8 mouse cellular contexts compared by ENCODE assay signal in genomic region chr11:58641057-58641456, GRCm38 (mm10). TPM values are rescaled to one million over a fixed set of nuclear protein-coding genes. Genes with fewer than 3 reads are reported as not detected.
DNase-seq lines count a peak whose midpoint lies in the region; ATAC-seq and TF ChIP-seq lines count a peak whose summit lies in the region.
"Had no signal": no experiment of that assay in that cellular context is flagged by ENCODE, and none has a peak within 500 bp of the region (broad histone marks: within the 10 kb centered on the region; RNA-seq: fewer than 3 reads in every experiment).

No protein-coding gene starts in this region.

- H3K36me3 ChIP-seq in hindbrain, embryonic 15.5 days = no peaks in the 10 kb centered on the region
- H3K36me3 ChIP-seq in midbrain, embryonic 12.5 days = no peaks in the 10 kb centered on the region

- H3K27me3 ChIP-seq in hindbrain, embryonic 15.5 days = peaks cover 19% of the 10 kb centered on the region
- H3K27me3 ChIP-seq in midbrain, embryonic 12.5 days = peaks cover 28% of the 10 kb centered on the region

- H3K4me2 ChIP-seq in hindbrain, embryonic 15.5 days = peak overlapping the region; percentile 99
- peak overlapping the region; percentile 95 for H3K4me2 ChIP-seq in midbrain, embryonic 12.5 days (replicated peaks)

- no peaks in the 10 kb centered on the region; the same call in 1 of the 2 replicates for H3K4me1 ChIP-seq in bone marrow, adult 2 months (ENCODE audit: control insufficient read depth, insufficient read depth, low read length)
- H3K4me1 ChIP-seq in hindbrain, embryonic 15.5 days (replicated peaks) = peaks cover 13% of the 10 kb centered on the region
- H3K4me1 ChIP-seq in midbrain, embryonic 12.5 days = peaks cover 11% of the 10 kb centered on the region; the same call in 1 of the 2 replicates

- 5% methylated on average over 14 of the region's 14 CpGs for WGBS in bone marrow, adult 2 months
- 31% methylated on average over 14 of the region's 14 CpGs for WGBS in hindbrain, embryonic 15.5 days
- 33% methylated on average over 14 of the region's 14 CpGs for WGBS in midbrain, embryonic 12.5 days

- TF ChIP-seq CTCF in bone marrow, adult 2 months (IDR thresholded peaks at IDR 0.05; ENCODE audit: control insufficient read depth, insufficient read depth, low read length) = no peak

- peak overlapping the region; percentile 82 for H3K4me3 ChIP-seq in bone marrow, adult 2 months (replicated peaks; ENCODE audit: control insufficient read depth, low read depth, low read length)
- peak overlapping the region; percentile 48 for H3K4me3 ChIP-seq in hindbrain, embryonic 15.5 days
- peak overlapping the region; percentile 47 for H3K4me3 ChIP-seq in midbrain, embryonic 12.5 days

- H3K27ac ChIP-seq in bone marrow, adult 2 months (ENCODE audit: control insufficient read depth, insufficient read depth, low read depth, low read length, poor library complexity) = peak overlapping the region; percentile 97
- H3K27ac ChIP-seq in hindbrain, embryonic 15.5 days (replicated peaks) = no peak overlapping the region
- peak overlapping the region; percentile 15; the same call in 1 of the 2 replicates for H3K27ac ChIP-seq in midbrain, embryonic 12.5 days (replicated peaks)

- peak; percentile 36 for ATAC-seq in common myeloid progenitor, adult 5-6 weeks (replicated peaks; ENCODE audit: low read depth, poor library complexity, severe bottlenecking)
- no peak for ATAC-seq in hindbrain, embryonic 15.5 days (ENCODE audit: low FRiP score, low read depth)
- ATAC-seq in midbrain, embryonic 12.5 days (ENCODE audit: low FRiP score, low read depth) = no peak

- TF ChIP-seq POLR2A in bone marrow, adult 2 months (IDR thresholded peaks at IDR 0.05; ENCODE audit: borderline replicate concordance, control insufficient read depth, low read depth, low read length) = no peak

- peak overlapping the region; percentile 57; the same call in 1 of the 2 replicates for H3K9ac ChIP-seq in hindbrain, embryonic 15.5 days
- no peak overlapping the region for H3K9ac ChIP-seq in midbrain, embryonic 12.5 days (replicated peaks)

- no peaks in the 10 kb centered on the region for H3K9me3 ChIP-seq in hindbrain, embryonic 15.5 days
- H3K9me3 ChIP-seq in midbrain, embryonic 12.5 days = no peaks in the 10 kb centered on the region

- DNase-seq in retina, postnatal 1 day = no peak
- no peak for DNase-seq in adrenal gland, adult 2 months
- no peak for DNase-seq in adrenal gland, postnatal 10 days

RNA-seq across cellular contexts. Expression of gene Trim58, which starts 0.8 kb away (rescaled TPM):
- 24.8 and 27.5 TPM in 2 replicates for polyA plus RNA-seq in bone marrow, adult 2 months (2011; ENCODE audit: insufficient read depth, insufficient read length, low replicate concordance, missing spikeins)
- total RNA-seq in common myeloid progenitor, adult 5-6 weeks (2017) = 4.7 and 8.4 TPM in 2 replicates
- 0.10 TPM in 1 of 2 replicates, not detected in the other for polyA plus RNA-seq in hindbrain, embryonic 15.5 days (2015; fragmentation: Nextera tagmentation; extraction: Ambion mirVana)
- 0.13 and 0.28 TPM in 2 replicates for polyA plus RNA-seq in midbrain, embryonic 12.5 days (2016; fragmentation: Nextera tagmentation; extraction: Ambion mirVana)
- not detected for total RNA-seq in adrenal gland, adult 2 months (2021)
- polyA plus RNA-seq in adrenal gland, adult 2 months (2012; rRNA removed) = not detected in 2 replicates
- total RNA-seq in adrenal gland, postnatal 10 days (2021) = under 1 TPM; 0.36 to 1.00 TPM

RNA-seq across cellular contexts. Expression of gene Olfr323, which starts 10.8 kb away (rescaled TPM):
- not detected in 2 replicates for polyA plus RNA-seq in bone marrow, adult 2 months (2011; ENCODE audit: insufficient read depth, insufficient read length, low replicate concordance, missing spikeins)
- total RNA-seq in common myeloid progenitor, adult 5-6 weeks (2017) = not detected in 2 replicates
- polyA plus RNA-seq in hindbrain, embryonic 15.5 days (2015; fragmentation: Nextera tagmentation; extraction: Ambion mirVana) = not detected in 2 replicates
- polyA plus RNA-seq in midbrain, embryonic 12.5 days (2016; fragmentation: Nextera tagmentation; extraction: Ambion mirVana) = not detected in 2 replicates
- not detected for total RNA-seq in adrenal gland, adult 2 months (2021)
- polyA plus RNA-seq in adrenal gland, adult 2 months (2012; rRNA removed) = not detected in 2 replicates
- total RNA-seq in adrenal gland, postnatal 10 days (2021) = not detected
- total RNA-seq: gastrocnemius, postnatal 4 days had no signal

RNA-seq across cellular contexts. Expression of gene Olfr322, which starts 17.5 kb away (rescaled TPM):
- 0.77 TPM in 1 of 2 replicates, not detected in the other for polyA plus RNA-seq in bone marrow, adult 2 months (2011; ENCODE audit: insufficient read depth, insufficient read length, low replicate concordance, missing spikeins)
- 0.27 TPM in 1 of 2 replicates, not detected in the other for total RNA-seq in common myeloid progenitor, adult 5-6 weeks (2017)
- polyA plus RNA-seq in hindbrain, embryonic 15.5 days (2015; fragmentation: Nextera tagmentation; extraction: Ambion mirVana) = not detected in 2 replicates
- not detected in 2 replicates for polyA plus RNA-seq in midbrain, embryonic 12.5 days (2016; fragmentation: Nextera tagmentation; extraction: Ambion mirVana)
- not detected for total RNA-seq in adrenal gland, adult 2 months (2021)
- not detected in 2 replicates for polyA plus RNA-seq in adrenal gland, adult 2 months (2012; rRNA removed)
- total RNA-seq in adrenal gland, postnatal 10 days (2021) = not detected
- total RNA-seq: gastrocnemius, postnatal 4 days had no signal

RNA-seq across cellular contexts. Expression of gene 2210407C18Rik, which starts 25.2 kb away (rescaled TPM):
- not detected in 2 replicates for polyA plus RNA-seq in bone marrow, adult 2 months (2011; ENCODE audit: insufficient read depth, insufficient read length, low replicate concordance, missing spikeins)
- not detected in 2 replicates for total RNA-seq in common myeloid progenitor, adult 5-6 weeks (2017)
- polyA plus RNA-seq in hindbrain, embryonic 15.5 days (2015; fragmentation: Nextera tagmentation; extraction: Ambion mirVana) = not detected in 2 replicates
- not detected in 2 replicates for polyA plus RNA-seq in midbrain, embryonic 12.5 days (2016; fragmentation: Nextera tagmentation; extraction: Ambion mirVana)
- total RNA-seq in adrenal gland, adult 2 months (2021) = not detected
- 0.17 TPM in 1 of 2 replicates, not detected in the other for polyA plus RNA-seq in adrenal gland, adult 2 months (2012; rRNA removed)
- not detected for total RNA-seq in adrenal gland, postnatal 10 days (2021)
- total RNA-seq: gastrocnemius, postnatal 4 days had no signal

RNA-seq across cellular contexts. Expression of gene Olfr320, which starts 39.8 kb away (rescaled TPM):
- not detected in 2 replicates for polyA plus RNA-seq in bone marrow, adult 2 months (2011; ENCODE audit: insufficient read depth, insufficient read length, low replicate concordance, missing spikeins)
- not detected in 2 replicates for total RNA-seq in common myeloid progenitor, adult 5-6 weeks (2017)
- not detected in 2 replicates for polyA plus RNA-seq in hindbrain, embryonic 15.5 days (2015; fragmentation: Nextera tagmentation; extraction: Ambion mirVana)
- not detected in 2 replicates for polyA plus RNA-seq in midbrain, embryonic 12.5 days (2016; fragmentation: Nextera tagmentation; extraction: Ambion mirVana)
- not detected for total RNA-seq in adrenal gland, adult 2 months (2021)
- polyA plus RNA-seq in adrenal gland, adult 2 months (2012; rRNA removed) = not detected in 2 replicates
- not detected for total RNA-seq in adrenal gland, postnatal 10 days (2021)
- total RNA-seq: gastrocnemius, postnatal 4 days had no signal

Comparison
In these comparisons a context has a peak if more than half of its experiments do, and no peak if none do; other contexts are left out.
1. RNA of gene Trim58, which starts 0.8 kb away (polyA plus RNA-seq): 24.8 to 27.5 TPM in bone marrow, adult 2 months; 0.13 to 0.28 TPM in midbrain, embryonic 12.5 days, 0.10 TPM in hindbrain, embryonic 15.5 days and not detected in adrenal gland, adult 2 months; every median in the first group is over 10 times any median in the second.
2. Peak in every context shown above with its lines, with median percentiles within 50 percentile points of each other: H3K4me3 ChIP-seq.